Mouse (Mus musculus): Measurements from ENCODE around the gene Npas2.

DNA sequence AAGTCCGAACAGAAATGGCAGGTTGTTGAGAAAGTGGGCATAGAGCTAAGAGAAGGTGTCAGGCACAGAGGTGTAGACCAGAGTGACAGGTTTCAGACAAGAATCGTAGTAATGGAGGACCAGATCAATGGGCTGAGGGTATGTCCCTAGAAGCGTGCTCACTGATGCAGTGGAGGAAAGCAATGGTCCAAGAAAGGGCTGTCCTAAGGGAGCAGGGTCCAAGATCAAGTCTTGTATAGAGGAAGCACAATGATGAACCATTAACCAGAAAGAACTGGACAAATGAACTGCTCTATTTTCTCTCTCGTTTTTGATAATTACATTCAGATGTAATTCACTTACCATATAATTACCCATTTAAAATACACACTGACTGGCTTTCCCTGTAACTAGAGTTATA lies 11.6 kb upstream of the Npas2 start:
- TF ChIP-seq CTCF (IDR thresholded peaks at IDR 0.05; ENCODE audit: borderline replicate concordance, insufficient read depth, low read length) = no peak
- no peak for TF ChIP-seq POLR2A (IDR thresholded peaks at IDR 0.05; ENCODE audit: low read depth, low read length)
